8 mouse cellular contexts compared by ENCODE assay signal in genomic region chr2:160646845-160647178, GRCm38 (mm10). TPM values are rescaled to one million over a fixed set of nuclear protein-coding genes. Genes with fewer than 3 reads are reported as not detected.
DNase-seq lines count a peak whose midpoint lies in the region; ATAC-seq and TF ChIP-seq lines count a peak whose summit lies in the region.

No protein-coding gene starts in this region.

- ATAC-seq in heart, embryonic 13.5 days (ENCODE audit: extremely low read depth, insufficient number of reproducible peaks, low FRiP score, low TSS enrichment): no peak
- no peak for ATAC-seq in limb, embryonic 15.5 days (ENCODE audit: insufficient number of reproducible peaks, low FRiP score, low TSS enrichment, low read depth)
- ATAC-seq in stomach, embryonic 14.5 days (ENCODE audit: insufficient number of reproducible peaks, insufficient read depth, low FRiP score, low read depth): no peak

- H3K27ac ChIP-seq in heart, embryonic 13.5 days (replicated peaks): peak overlapping the region; percentile 98
- H3K27ac ChIP-seq in ES-E14 (ENCODE audit: insufficient read depth, low read depth, low read length, poor library complexity, severe bottlenecking): peak overlapping the region; percentile 99
- peak overlapping the region; percentile 100 for H3K27ac ChIP-seq in forebrain, embryonic 10.5 days
- H3K27ac ChIP-seq in limb, embryonic 15.5 days: peak overlapping the region; percentile 97
- peak overlapping the region; percentile 99 for H3K27ac ChIP-seq in stomach, embryonic 14.5 days (ENCODE audit: low read length)

- DNase-seq in heart, postnatal 36 days: no peak
- no peak for DNase-seq in ES-E14 (ENCODE audit: low read depth, low spot score)
- no peak for DNase-seq in forebrain, embryonic 10.5 days (ENCODE audit: extremely low spot score, low spot score)
- no peak for DNase-seq in urinary bladder, postnatal 4 days (ENCODE audit: low spot score in 2 of 2)
- no peak for DNase-seq in spleen, postnatal 14 days (ENCODE audit: low spot score in 2 of 2)

- 0% methylated on average over 17 of the region's 17 CpGs for WGBS in heart, embryonic 13.5 days
- under 1% methylated on average over 17 of the region's 17 CpGs for WGBS in forebrain, embryonic 10.5 days
- 0% methylated on average over 17 of the region's 17 CpGs for WGBS in limb, embryonic 15.5 days
- WGBS in stomach, embryonic 14.5 days: under 1% methylated on average over 17 of the region's 17 CpGs

- no peaks in the 10 kb centered on the region for H3K27me3 ChIP-seq in heart, embryonic 13.5 days (replicated peaks)
- no peaks in the 10 kb centered on the region for H3K27me3 ChIP-seq in forebrain, embryonic 10.5 days (ENCODE audit: poor library complexity, severe bottlenecking)
- H3K27me3 ChIP-seq in limb, embryonic 15.5 days: no peaks in the 10 kb centered on the region
- H3K27me3 ChIP-seq in stomach, embryonic 14.5 days (ENCODE audit: control insufficient read depth, insufficient read depth, low read length): no peaks in the 10 kb centered on the region

- H3K4me2 ChIP-seq in heart, embryonic 13.5 days: peak overlapping the region; percentile 76
- H3K4me2 ChIP-seq in limb, embryonic 15.5 days: peak overlapping the region; percentile 61
- peak overlapping the region; percentile 77 for H3K4me2 ChIP-seq in stomach, embryonic 14.5 days (replicated peaks; ENCODE audit: low read depth, low read length)

- peak overlapping the region; percentile 100 for H3K4me3 ChIP-seq in heart, embryonic 13.5 days
- peak overlapping the region; percentile 79 to 95 for H3K4me3 ChIP-seq in ES-E14 (ENCODE audit: insufficient read depth in 1 of 2, low read depth in 1 of 2, low read length in 2 of 2, poor library complexity in 1 of 2, severe bottlenecking in 1 of 2)
- peak overlapping the region; percentile 94 for H3K4me3 ChIP-seq in forebrain, embryonic 10.5 days
- peak overlapping the region; percentile 99 for H3K4me3 ChIP-seq in limb, embryonic 15.5 days
- H3K4me3 ChIP-seq in stomach, embryonic 14.5 days (ENCODE audit: low read depth, low read length): peak overlapping the region; percentile 71

- in situ Hi-C loops in ES-E14 (cut with MboI; ENCODE audit: low sequenced_read_pairs in 2 of 2, unreplicated experiment in 2 of 2): no loop called here

- peaks cover 41% of the 10 kb centered on the region for H3K4me1 ChIP-seq in heart, embryonic 13.5 days
- H3K4me1 ChIP-seq in ES-E14 (ENCODE audit: control insufficient read depth in 2 of 2, insufficient read depth in 2 of 2, low read length in 2 of 2, poor library complexity in 1 of 2): no peaks in the 10 kb centered on the region
- H3K4me1 ChIP-seq in forebrain, embryonic 10.5 days: peaks cover 41% of the 10 kb centered on the region
- peaks cover 11% of the 10 kb centered on the region for H3K4me1 ChIP-seq in limb, embryonic 15.5 days
- peaks cover 16% of the 10 kb centered on the region for H3K4me1 ChIP-seq in stomach, embryonic 14.5 days (ENCODE audit: control insufficient read depth, insufficient read depth, low read length)

- intact Hi-C loops in heart, postnatal 36 days (cut with DNase I): loop anchor here (2.0 kb wide), 2 partner anchors 26 to 54 kb away; no protein-coding TSS in a partner anchor

- peaks cover 5% of the 10 kb centered on the region; the same call in 1 of the 2 replicates for H3K36me3 ChIP-seq in heart, embryonic 13.5 days
- peaks cover 4% of the 10 kb centered on the region; the same call in 1 of the 2 replicates for H3K36me3 ChIP-seq in ES-E14 (ENCODE audit: control insufficient read depth, insufficient read depth, low read length, poor library complexity, severe bottlenecking)
- peaks cover 16% of the 10 kb centered on the region for H3K36me3 ChIP-seq in forebrain, embryonic 10.5 days (replicated peaks)
- no peaks in the 10 kb centered on the region for H3K36me3 ChIP-seq in limb, embryonic 15.5 days
- H3K36me3 ChIP-seq in stomach, embryonic 14.5 days (ENCODE audit: control insufficient read depth, insufficient read depth, low read length): no peaks in the 10 kb centered on the region

- H3K9me3 ChIP-seq in heart, embryonic 13.5 days: no peaks in the 10 kb centered on the region
- H3K9me3 ChIP-seq in ES-E14 (ENCODE audit: control insufficient read depth, insufficient read depth, low read depth, low read length): peaks cover 1% of the 10 kb centered on the region; the same call in 1 of the 2 replicates
- H3K9me3 ChIP-seq in forebrain, embryonic 10.5 days: no peaks in the 10 kb centered on the region
- H3K9me3 ChIP-seq in limb, embryonic 15.5 days: no peaks in the 10 kb centered on the region
- no peaks in the 10 kb centered on the region for H3K9me3 ChIP-seq in stomach, embryonic 14.5 days (ENCODE audit: control insufficient read depth, low read depth, low read length)

- peak overlapping the region; percentile 100 for H3K9ac ChIP-seq in heart, embryonic 13.5 days
- H3K9ac ChIP-seq in ES-E14 (ENCODE audit: insufficient read depth, low read depth, low read length, poor library complexity, severe bottlenecking): peak overlapping the region; percentile 100
- H3K9ac ChIP-seq in limb, embryonic 15.5 days: peak overlapping the region; percentile 100
- H3K9ac ChIP-seq in stomach, embryonic 14.5 days (replicated peaks; ENCODE audit: low read depth, low read length): peak overlapping the region; percentile 95

TF ChIP-seq in ES-E14, 5 proteins besides CTCF, POLR2A, EP300 and RAD21:
- TF ChIP-seq ZC3H11A (IDR thresholded peaks at IDR 0.05; ENCODE audit: borderline replicate concordance, low read depth, low read length) (no peak), HCFC1 (IDR thresholded peaks at IDR 0.05; ENCODE audit: borderline replicate concordance, insufficient read depth, low read length) (no peak), ZNF384 (IDR thresholded peaks at IDR 0.05; ENCODE audit: low read depth, low read length) (no peak), CHD2 (IDR thresholded peaks at IDR 0.05; ENCODE audit: low read depth, low read length) (no peak), MAFK (IDR thresholded peaks at IDR 0.05; ENCODE audit: insufficient read depth, low read depth, low read length) (no peak)

RNA-seq across cellular contexts. Expression of gene Top1, which starts 1.1 kb away (rescaled TPM):
- 44.9 and 48.0 TPM in 2 replicates for polyA plus RNA-seq in heart, embryonic 13.5 days (2015; fragmentation: Nextera tagmentation; extraction: Ambion mirVana)
- total RNA-seq in heart, postnatal 36 days (2021): 10 to 100 TPM; 46.9 to 50.5 TPM
- total RNA-seq in ES-E14 (2012; rRNA removed): 39.3 and 52.7 TPM in 2 replicates
- polyA plus RNA-seq in forebrain, embryonic 10.5 days (2016; fragmentation: Nextera tagmentation; extraction: Ambion mirVana): 113 and 118 TPM in 2 replicates
- polyA plus RNA-seq in limb, embryonic 15.5 days (2015; fragmentation: Nextera tagmentation; extraction: Ambion mirVana): 61.8 and 67.6 TPM in 2 replicates
- 78.6 and 88.5 TPM in 2 replicates for polyA plus RNA-seq in stomach, embryonic 14.5 days (2014; fragmentation: Nextera tagmentation; extraction: Ambion mirVana)
